Comparison of ENCODE assay signal across 9 mouse cellular contexts in the genomic region with DNA sequence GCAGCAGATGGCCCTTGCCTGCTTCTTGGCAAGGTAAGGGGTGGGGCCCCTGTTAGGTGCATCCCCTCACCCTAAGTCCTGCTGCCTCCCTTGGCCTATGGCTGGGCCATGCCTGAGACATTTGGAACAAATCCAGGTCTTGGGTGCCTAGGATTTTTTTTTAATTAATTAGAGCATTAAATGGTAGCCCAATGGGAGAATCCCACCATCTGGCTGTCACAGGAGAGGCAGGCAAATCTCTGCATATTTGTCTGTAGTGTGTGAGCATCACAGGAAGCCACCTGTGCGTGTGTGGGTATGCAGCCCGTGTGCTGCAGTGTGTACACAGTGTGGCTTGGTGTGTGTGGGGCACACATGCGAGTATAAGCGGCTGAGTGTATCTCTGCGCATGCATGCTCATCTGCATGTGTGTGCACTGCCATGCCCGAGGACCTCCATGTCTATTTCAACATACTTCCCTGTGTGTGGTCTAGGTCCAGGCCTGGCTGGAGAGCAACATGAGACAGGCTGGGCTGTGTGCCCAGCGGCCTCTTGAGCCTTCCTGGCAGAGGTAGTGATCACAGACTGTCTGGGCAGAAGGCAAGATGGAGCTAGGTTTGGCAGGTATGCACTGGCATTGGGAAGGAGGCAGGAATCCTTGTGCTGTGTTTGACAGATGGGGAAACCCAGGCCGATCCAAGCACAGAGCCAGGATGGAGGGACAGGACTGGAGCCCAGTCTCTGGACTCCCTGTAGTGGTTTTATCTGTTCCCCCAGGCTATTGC. TPM values are rescaled to one million over a fixed set of nuclear protein-coding genes. Genes with fewer than 3 reads are reported as not detected.
A peak's percentile ranks its signal among the peaks of the same experiment; 100 is the strongest.
DNase-seq lines count a peak whose midpoint lies in the region; ATAC-seq and TF ChIP-seq lines count a peak whose summit lies in the region.
"Had no signal": no experiment of that assay in that cellular context is flagged by ENCODE, and none has a peak within 500 bp of the region (broad histone marks: within the 10 kb centered on the region; RNA-seq: fewer than 3 reads in every experiment).

No protein-coding gene starts in this region.

- H3K4me3 ChIP-seq in hindbrain, embryonic 16.5 days (ENCODE audit: low read length): no peak overlapping the region
- no peak overlapping the region for H3K4me3 ChIP-seq in thymus, adult 2 months (ENCODE audit: control insufficient read depth, insufficient read depth, low read length)
- H3K4me3 ChIP-seq: liver, embryonic 15.5 days had no signal

- H3K4me2 ChIP-seq in hindbrain, embryonic 16.5 days (ENCODE audit: low read length): no peak overlapping the region
- H3K4me2 ChIP-seq: liver, embryonic 15.5 days had no signal

- DNase-seq in gastrocnemius, adult 18-20 months (ENCODE audit: low spot score): peak; percentile 33
- DNase-seq in gastrocnemius, postnatal 4 days (ENCODE audit: low spot score in 2 of 2): no peak
- DNase-seq in 3134 (ENCODE audit: extremely low read depth, insufficient read length, low spot score): peak; percentile 37
- peak; percentile 20 for DNase-seq in fibroblast of lung, adult 2 months (ENCODE audit: low read depth)
- no peak for DNase-seq in urinary bladder, postnatal 10 days (ENCODE audit: low spot score)
- no peak for DNase-seq in thymus, adult 2 months

- H3K9ac ChIP-seq in hindbrain, embryonic 16.5 days (ENCODE audit: low read depth, low read length): no peak overlapping the region
- H3K9ac ChIP-seq: liver, embryonic 15.5 days had no signal

- peaks cover 80% of the 10 kb centered on the region for H3K4me1 ChIP-seq in hindbrain, embryonic 16.5 days (ENCODE audit: control insufficient read depth, insufficient read depth, low read depth, low read length)
- H3K4me1 ChIP-seq in thymus, adult 2 months (replicated peaks; ENCODE audit: control insufficient read depth, insufficient read depth, low read length): no peaks in the 10 kb centered on the region

- H3K9me3 ChIP-seq in hindbrain, embryonic 16.5 days (ENCODE audit: control insufficient read depth, low read length): no peaks in the 10 kb centered on the region
- H3K9me3 ChIP-seq: liver, embryonic 15.5 days had no signal

- no peaks in the 10 kb centered on the region for H3K36me3 ChIP-seq in hindbrain, embryonic 16.5 days (ENCODE audit: control insufficient read depth, insufficient read depth, low read length)
- no peaks in the 10 kb centered on the region for H3K36me3 ChIP-seq in thymus, adult 2 months (ENCODE audit: control insufficient read depth, insufficient read depth, low read length)
- H3K36me3 ChIP-seq: liver, embryonic 15.5 days had no signal

- no peak for TF ChIP-seq POLR2A in thymus, adult 2 months (IDR thresholded peaks at IDR 0.05; ENCODE audit: control insufficient read depth, extremely low read depth, insufficient read depth, low read length, poor library complexity)

- ATAC-seq in hindbrain, embryonic 16.5 days: peak; percentile 43
- ATAC-seq in megakaryocyte-erythroid progenitor cell, adult 5-6 weeks (replicated peaks; ENCODE audit: low FRiP score, low TSS enrichment, poor library complexity, severe bottlenecking): no peak

- 54% methylated on average over 8 of the region's 8 CpGs for WGBS in hindbrain, embryonic 16.5 days
- WGBS in thymus, adult 2 months: 89% methylated on average over 8 of the region's 8 CpGs

- peak overlapping the region; percentile 73 for H3K27ac ChIP-seq in hindbrain, embryonic 16.5 days (ENCODE audit: low read depth, low read length)
- no peak overlapping the region for H3K27ac ChIP-seq in thymus, adult 2 months (ENCODE audit: control insufficient read depth, insufficient read depth, low read length)
- H3K27ac ChIP-seq: liver, embryonic 15.5 days had no signal

- no peaks in the 10 kb centered on the region for H3K27me3 ChIP-seq in hindbrain, embryonic 16.5 days (replicated peaks; ENCODE audit: control insufficient read depth, insufficient read depth, low read length)
- no peaks in the 10 kb centered on the region for H3K27me3 ChIP-seq in thymus, adult 2 months (ENCODE audit: control insufficient read depth, insufficient read depth, low read length)
- H3K27me3 ChIP-seq: liver, embryonic 15.5 days had no signal

- no peak for TF ChIP-seq CTCF in thymus, adult 2 months (IDR thresholded peaks at IDR 0.05; ENCODE audit: borderline replicate concordance, control insufficient read depth, extremely low read depth, insufficient read depth, low read length, poor library complexity)

RNA-seq across cellular contexts. Expression of gene Lrp8, which starts 19.0 kb away (rescaled TPM):
- total RNA-seq in gastrocnemius, adult 18-20 months (2021): under 1 TPM; 0.05 to 0.07 TPM
- 1 to 10 TPM; 2.4 to 2.6 TPM for total RNA-seq in gastrocnemius, postnatal 4 days (2021)
- polyA plus RNA-seq in hindbrain, embryonic 16.5 days (2015; fragmentation: Nextera tagmentation; extraction: Ambion mirVana): 23.8 and 34.7 TPM in 2 replicates
- 7.4 and 10.9 TPM in 2 replicates for total RNA-seq in megakaryocyte-erythroid progenitor cell, adult 5-6 weeks (2014; fragmentation: Nextera tagmentation)
- total RNA-seq in megakaryocyte-erythroid progenitor cell, adult 5-6 weeks (2017): 4.9 and 5.6 TPM in 2 replicates
- polyA plus RNA-seq in thymus, adult 2 months (2012; rRNA removed): 45.6 and 64.7 TPM in 2 replicates

RNA-seq across cellular contexts. Expression of gene Magoh, which starts 58.5 kb away (rescaled TPM):
- total RNA-seq in gastrocnemius, adult 18-20 months (2021): 10 to 100 TPM; 25.6 to 32.3 TPM
- 10 to 100 TPM; 53.9 to 63.6 TPM for total RNA-seq in gastrocnemius, postnatal 4 days (2021)
- polyA plus RNA-seq in hindbrain, embryonic 16.5 days (2015; fragmentation: Nextera tagmentation; extraction: Ambion mirVana): 87.7 and 88.8 TPM in 2 replicates
- 256 and 308 TPM in 2 replicates for total RNA-seq in megakaryocyte-erythroid progenitor cell, adult 5-6 weeks (2014; fragmentation: Nextera tagmentation)
- total RNA-seq in megakaryocyte-erythroid progenitor cell, adult 5-6 weeks (2017): 300 and 428 TPM in 2 replicates
- 54.9 and 55.6 TPM in 2 replicates for polyA plus RNA-seq in thymus, adult 2 months (2012; rRNA removed)

Comparison
In these comparisons a context has a peak if more than half of its experiments do, and no peak if none do; other contexts are left out.
1. DNase-seq: peak in gastrocnemius, adult 18-20 months (single experiment), 3134 (single experiment) and fibroblast of lung, adult 2 months (single experiment); none in gastrocnemius, postnatal 4 days (0 of 2), urinary bladder, postnatal 10 days (single experiment) and thymus, adult 2 months (single experiment).